Mouse (Mus musculus) midbrain, embryonic 11.5 days (tissue): Measurements from ENCODE around the gene Gpr84. TPM values are rescaled to one million over a fixed set of nuclear protein-coding genes. Genes with fewer than 3 reads are reported as not detected.

ENCODE experiments used
- ATAC-seq: fragments of 200-750 bp; cut with Nextera tagmentation; 2 replicates; pipeline ENCODE4 v1.8.0; 2017; ENCODE audit warnings: moderate TSS enrichment, moderate library complexity; ENCODE audit not compliant: low FRiP score
- DNase-seq: peaks from one replicate; pipeline ENCODE4 v3.0.0; 2015; ENCODE audit warnings: low spot score; ENCODE audit errors: missing footprints
- H3K27ac ChIP-seq: fragments of 300-500 bp; sonication (generic); 2 replicates; pipeline ENCODE4 v1.5.1; 2014; ENCODE audit warnings: low read depth, low read length
- H3K27me3 ChIP-seq: fragments of 300-500 bp; sonication (generic); 2 replicates; pipeline ENCODE4 v1.6.1; 2014; ENCODE audit warnings: mild to moderate bottlenecking, low read length, moderate library complexity, mixed read lengths; ENCODE audit not compliant: control insufficient read depth, insufficient read depth
- H3K36me3 ChIP-seq: fragments of 300-500 bp; sonication (generic); 2 replicates; pipeline ENCODE4 v1.6.1; 2014; ENCODE audit warnings: mild to moderate bottlenecking, low read length, moderate library complexity, mixed read lengths; ENCODE audit not compliant: control insufficient read depth, insufficient read depth
- H3K4me1 ChIP-seq: fragments of 300-500 bp; sonication (generic); 2 replicates; pipeline ENCODE4 v1.6.1; 2014; ENCODE audit warnings: low read length; ENCODE audit not compliant: control insufficient read depth, insufficient read depth
- H3K4me2 ChIP-seq: fragments of 300-500 bp; sonication (generic); 2 replicates; pipeline ENCODE4 v1.6.1; 2014; ENCODE audit warnings: mild to moderate bottlenecking, moderate library complexity
- H3K4me3 ChIP-seq: fragments of 300-500 bp; sonication (generic); 2 replicates; pipeline ENCODE4 v1.5.1; 2014; ENCODE audit warnings: low read depth, low read length
- H3K9ac ChIP-seq: fragments of 300-500 bp; sonication (generic); 2 replicates; pipeline ENCODE4 v1.6.1; 2014; ENCODE audit warnings: low read length
- H3K9me3 ChIP-seq: fragments of 300-500 bp; sonication (generic); 2 replicates; pipeline ENCODE4 v1.6.1; 2016; ENCODE audit warnings: low read length; ENCODE audit not compliant: control insufficient read depth
- WGBS: fragments of 180-500 bp; shearing (Covaris S2); extraction: QIAGEN DNeasy Blood & Tissue Kit; methylation state at CpG from one replicate; pipeline ENCODE4 v1.1.7; 2014; 5-methylcytosine and 5-hydroxymethylcytosine counted together
- polyA plus RNA-seq: library from polyadenylated mRNA; unstranded; fragments of >200 nt; fragmentation: Nextera tagmentation; extraction: Ambion mirVana; gene quantifications from 2 replicates; pipeline ENCODE4 v1.2.1, GENCODE M21; 2014

The Gpr84 gene
- polyA plus RNA-seq, 1 experiment from 2014 or later: 0.12 TPM

DNA sequence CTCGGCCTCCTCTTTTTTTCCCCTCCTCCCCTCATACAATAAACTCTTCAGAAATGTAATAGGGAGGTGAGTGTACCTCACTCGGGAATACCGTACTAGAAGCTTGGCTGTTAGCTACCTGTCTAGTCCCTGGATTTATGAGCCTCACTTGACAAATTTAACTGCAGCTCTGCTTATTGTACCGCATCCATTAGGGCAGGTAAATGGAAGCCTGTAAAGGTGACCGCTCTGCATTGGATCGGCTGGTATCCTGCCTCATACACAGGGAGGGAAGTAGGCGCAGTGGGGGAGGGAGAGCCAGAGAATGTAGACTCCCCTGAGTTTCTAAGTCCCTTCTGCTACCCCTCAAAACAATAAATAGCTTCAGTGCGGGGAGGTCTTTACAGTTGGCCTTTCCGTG, 19.6 kb downstream of the Gpr84 start:
- no peak overlapping the region for H3K4me3 ChIP-seq
- no peak overlapping the region for H3K9ac ChIP-seq
- no peaks in the 10 kb centered on the region for H3K9me3 ChIP-seq
- WGBS: 92% methylated on average over 9 of the region's 9 CpGs
- H3K4me1 ChIP-seq: peaks cover 5% of the 10 kb centered on the region; the same call in 1 of the 2 replicates
- H3K36me3 ChIP-seq: peaks cover 8% of the 10 kb centered on the region
- no peak overlapping the region for H3K4me2 ChIP-seq
- DNase-seq (no peak), ATAC-seq (no peak)
- no peak overlapping the region for H3K27ac ChIP-seq
- H3K27me3 ChIP-seq: no peaks in the 10 kb centered on the region

DNA sequence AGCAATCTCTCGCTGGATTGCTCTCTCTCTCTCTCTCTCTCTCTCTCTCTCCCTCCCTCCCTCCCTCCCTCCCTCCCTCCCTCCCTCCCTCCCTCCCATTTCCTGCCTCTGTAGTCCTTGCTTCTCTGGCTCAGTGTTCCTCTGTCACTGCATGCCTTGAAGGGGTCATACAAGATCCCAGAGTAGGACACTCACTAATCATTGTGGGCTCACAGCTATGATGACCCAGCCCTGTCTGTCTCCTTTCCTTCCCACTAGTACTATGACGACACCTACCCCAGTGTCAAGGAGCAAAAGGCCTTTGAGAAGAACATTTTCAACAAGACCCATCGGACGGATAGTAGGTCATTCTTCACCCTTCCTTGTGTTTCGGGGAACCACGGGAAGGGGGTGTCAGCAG, 20.0 kb downstream of the Gpr84 start:
- no peak overlapping the region for H3K4me2 ChIP-seq
- H3K9me3 ChIP-seq: no peaks in the 10 kb centered on the region
- H3K27ac ChIP-seq: no peak overlapping the region
- no peaks in the 10 kb centered on the region for H3K27me3 ChIP-seq
- no peak overlapping the region for H3K9ac ChIP-seq
- H3K4me1 ChIP-seq: peaks cover 1% of the 10 kb centered on the region
- WGBS: 90% methylated on average over 6 of the region's 6 CpGs
- H3K4me3 ChIP-seq: no peak overlapping the region
- ATAC-seq (no peak), DNase-seq (no peak)
- H3K36me3 ChIP-seq: peaks cover 8% of the 10 kb centered on the region

DNA sequence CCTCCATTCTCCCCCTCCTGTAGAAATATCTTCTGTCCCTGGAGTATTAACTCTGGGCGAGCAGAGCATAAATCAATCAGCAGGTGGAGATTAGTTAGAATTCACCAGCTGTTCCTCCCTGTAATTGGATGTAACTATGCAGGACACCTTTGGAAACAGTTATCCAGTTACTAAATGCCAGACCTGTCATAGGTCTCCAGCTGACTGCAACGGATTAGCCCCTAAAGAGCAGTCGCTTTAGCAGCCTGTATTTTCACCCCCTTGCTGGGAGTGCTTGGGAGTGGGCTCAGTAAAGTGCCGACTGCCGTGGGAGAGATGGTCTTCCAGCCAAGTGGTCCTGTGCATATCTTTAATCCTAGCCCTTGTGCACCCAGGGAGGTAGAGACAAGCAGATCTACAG, 20.8 kb downstream of the Gpr84 start:
- peaks cover 8% of the 10 kb centered on the region for H3K36me3 ChIP-seq

DNA sequence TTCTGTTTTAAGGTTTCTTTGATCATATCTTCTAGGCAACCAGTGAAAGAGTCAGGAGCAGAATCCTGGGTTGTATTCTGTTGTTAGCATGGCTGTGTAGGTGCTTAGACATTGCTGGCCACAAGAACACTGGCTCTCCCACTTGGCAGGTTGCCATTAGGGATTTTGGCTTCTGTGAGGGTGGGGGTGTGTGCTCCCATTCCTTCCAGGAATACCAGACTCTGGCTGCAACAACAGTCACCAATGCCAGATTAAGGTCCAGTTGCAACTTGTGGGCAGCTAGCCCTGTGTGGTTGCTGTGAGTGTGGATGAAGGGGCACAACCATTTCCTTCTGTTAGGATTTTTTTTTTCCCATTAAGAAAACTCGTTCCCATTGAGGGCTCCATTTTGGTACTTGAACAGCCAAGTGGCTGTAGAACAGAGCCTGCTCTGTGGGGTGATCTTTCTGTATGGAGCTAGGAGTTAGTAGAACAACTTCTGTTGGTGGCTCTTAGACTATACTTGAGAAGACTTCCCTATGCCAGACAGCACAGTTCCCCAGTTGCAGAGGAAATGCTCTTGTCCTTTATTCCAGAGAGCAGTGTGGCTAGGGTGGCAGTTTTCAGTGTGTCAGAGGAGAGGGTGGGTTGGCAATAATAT, 24.5 kb downstream of the Gpr84 start:
- 94% methylated on average over 1 of the region's 1 CpGs for WGBS
- no peaks in the 10 kb centered on the region; the same call in 1 of the 2 replicates for H3K4me1 ChIP-seq
- ATAC-seq (no peak), DNase-seq (no peak)
- H3K4me2 ChIP-seq: no peak overlapping the region
- H3K27me3 ChIP-seq: no peaks in the 10 kb centered on the region
- no peak overlapping the region for H3K4me3 ChIP-seq
- H3K9me3 ChIP-seq: no peaks in the 10 kb centered on the region
- no peak overlapping the region; the same call in 1 of the 2 replicates for H3K27ac ChIP-seq
- no peaks in the 10 kb centered on the region for H3K36me3 ChIP-seq
- 0 out of 2 replicates have a peak overlapping the region, but pooled peaks have one; percentile 13 for H3K9ac ChIP-seq

More for the DNA sequence above, 20.8 kb downstream of the Gpr84 start:
- Histone ChIP-seq H3K4me3 (no peak overlapping the region), H3K4me1 (no peaks in the 10 kb centered on the region; the same call in 1 of the 2 replicates), H3K27ac (no peak overlapping the region), H3K27me3 (no peaks in the 10 kb centered on the region), H3K9me3 (no peaks in the 10 kb centered on the region), H3K4me2 (no peak overlapping the region), H3K9ac (no peak overlapping the region)
- ATAC-seq (no peak), DNase-seq (no peak)
- WGBS: 46% methylated on average over 5 of the region's 5 CpGs

DNA sequence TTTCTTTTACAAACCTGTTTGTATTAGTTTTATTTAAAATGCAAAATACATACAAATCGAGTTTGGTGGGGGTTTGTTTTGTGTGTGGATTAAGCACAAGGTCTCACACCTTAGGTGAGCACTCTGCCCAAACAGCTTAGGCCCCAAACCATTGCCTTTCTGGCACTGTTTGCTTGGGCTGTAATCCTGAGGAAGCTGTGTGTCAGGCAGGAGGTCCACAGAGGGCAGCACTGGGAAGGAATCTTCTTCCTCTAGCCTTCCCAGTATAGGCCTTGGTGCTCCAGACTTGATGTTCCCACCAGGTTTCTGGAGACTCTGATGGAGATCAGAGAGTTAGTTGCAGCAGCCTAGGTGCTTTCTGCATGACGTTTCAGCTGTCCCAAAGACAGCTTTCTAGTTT, 25.8 kb downstream of the Gpr84 start:
- H3K4me3 ChIP-seq: no peak overlapping the region
- DNase-seq (no peak), ATAC-seq (no peak)
- no peak overlapping the region for H3K9ac ChIP-seq
- no peaks in the 10 kb centered on the region; the same call in 1 of the 2 replicates for H3K4me1 ChIP-seq
- 41% methylated on average over 2 of the region's 2 CpGs for WGBS
- H3K27me3 ChIP-seq: no peaks in the 10 kb centered on the region
- no peaks in the 10 kb centered on the region for H3K9me3 ChIP-seq
- H3K27ac ChIP-seq: peak overlapping the region; percentile 26; the same call in 1 of the 2 replicates
- no peak overlapping the region for H3K4me2 ChIP-seq
- no peaks in the 10 kb centered on the region for H3K36me3 ChIP-seq

DNA sequence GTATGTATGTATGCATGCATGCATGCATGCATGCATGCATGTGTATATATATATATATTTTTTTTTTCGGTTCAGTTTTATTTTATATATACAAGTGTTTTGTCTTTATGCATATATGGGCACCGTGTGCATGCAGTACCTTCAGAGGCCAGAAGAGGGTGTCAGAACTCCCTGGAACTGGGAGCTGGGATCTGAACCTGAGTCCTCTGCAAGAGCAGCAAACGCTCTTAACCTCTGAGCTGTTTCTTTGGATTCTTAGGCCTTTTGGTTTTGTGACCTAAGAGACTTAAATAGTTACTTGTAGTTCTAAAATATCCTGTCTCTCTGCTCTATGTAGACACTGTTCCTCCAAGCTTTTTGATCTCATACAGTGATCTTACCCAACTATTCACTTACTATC, 26.3 kb downstream of the Gpr84 start:
- ATAC-seq (no peak), DNase-seq (peak; percentile 96)
- Histone ChIP-seq H3K36me3 (no peaks in the 10 kb centered on the region), H3K4me1 (no peaks in the 10 kb centered on the region; the same call in 1 of the 2 replicates), H3K4me2 (no peak overlapping the region), H3K9me3 (no peaks in the 10 kb centered on the region), H3K4me3 (no peak overlapping the region), H3K9ac (no peak overlapping the region), H3K27ac (no peak overlapping the region), H3K27me3 (no peaks in the 10 kb centered on the region)
- WGBS: 54% methylated on average over 3 of the region's 3 CpGs

DNA sequence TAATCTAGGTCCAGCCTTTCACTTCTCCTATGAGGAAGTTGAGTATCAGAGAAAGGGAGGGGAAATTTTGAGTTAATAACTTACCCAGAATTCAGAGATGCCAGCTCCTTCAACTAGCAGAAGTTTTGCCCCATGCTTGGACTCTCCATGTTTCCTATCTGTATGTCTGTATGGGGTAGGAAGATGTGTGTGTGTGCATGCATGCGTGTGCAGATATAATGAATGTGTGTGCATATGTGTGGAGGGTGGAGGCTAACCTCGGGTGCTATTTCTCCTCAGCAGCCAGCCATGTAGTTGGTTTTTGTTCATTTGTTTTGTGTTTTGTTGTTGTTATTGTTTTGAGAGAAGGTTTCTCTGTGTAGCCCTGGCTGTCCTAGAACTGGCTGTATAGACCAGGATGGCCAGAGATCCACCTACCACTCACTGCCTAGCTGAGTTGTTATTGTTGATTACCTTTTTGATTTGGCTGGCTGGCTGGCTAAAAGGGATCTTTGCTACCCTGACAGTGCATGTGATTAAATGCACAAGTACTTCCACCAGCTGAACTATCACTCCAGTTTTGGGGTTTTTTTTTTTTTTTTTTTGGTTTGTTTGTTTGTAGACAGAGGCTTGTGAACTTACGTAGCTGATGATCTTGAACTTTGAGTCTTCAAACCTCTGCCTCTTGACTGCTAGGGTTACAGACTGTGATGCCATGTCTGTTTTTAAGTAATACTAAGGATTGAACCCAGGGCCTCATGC, 28.8 kb downstream of the Gpr84 start:
- no peak overlapping the region for H3K4me2 ChIP-seq
- H3K27ac ChIP-seq: no peak overlapping the region
- no peaks in the 10 kb centered on the region for H3K9me3 ChIP-seq
- ATAC-seq (no peak), DNase-seq (no peak)
- WGBS: 94% methylated on average over 3 of the region's 3 CpGs
- no peak overlapping the region for H3K4me3 ChIP-seq
- H3K27me3 ChIP-seq: no peaks in the 10 kb centered on the region
- no peaks in the 10 kb centered on the region for H3K36me3 ChIP-seq
- no peaks in the 10 kb centered on the region; the same call in 1 of the 2 replicates for H3K4me1 ChIP-seq
- no peak overlapping the region for H3K9ac ChIP-seq

DNA sequence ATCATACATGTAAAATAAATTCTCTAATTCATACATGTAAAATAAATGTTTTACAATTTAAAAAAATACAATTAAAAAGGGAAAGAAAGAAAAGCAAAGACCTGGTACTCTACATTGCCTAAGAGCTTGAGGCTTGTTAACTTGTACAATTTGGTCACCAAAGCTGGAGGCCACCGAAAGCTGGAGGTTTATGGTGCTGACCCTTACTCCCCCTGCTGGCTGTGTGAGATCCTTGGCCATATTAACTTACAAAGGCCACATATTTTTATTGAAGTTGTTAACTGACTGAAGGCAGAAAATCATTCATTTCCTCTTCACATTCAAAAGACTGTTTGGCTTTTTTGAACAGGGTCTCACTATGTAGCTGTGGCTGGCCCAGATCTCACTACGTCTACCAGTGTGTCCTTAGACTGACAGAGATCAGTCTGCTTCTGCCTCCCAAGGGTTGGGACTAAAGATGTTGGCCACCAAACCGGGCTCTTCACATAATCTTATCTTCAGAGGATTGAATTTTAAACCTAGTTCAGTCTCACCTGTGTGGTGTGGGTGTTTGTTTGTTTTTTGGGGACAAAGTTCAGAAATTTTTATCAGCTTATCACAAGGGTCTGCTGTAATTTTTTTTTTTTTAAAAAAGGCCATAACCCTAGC, 29.5 kb downstream of the Gpr84 start:
- Histone ChIP-seq H3K4me1 (no peaks in the 10 kb centered on the region; the same call in 1 of the 2 replicates), H3K36me3 (no peaks in the 10 kb centered on the region), H3K4me3 (no peak overlapping the region), H3K27ac (no peak overlapping the region), H3K9me3 (no peaks in the 10 kb centered on the region), H3K9ac (no peak overlapping the region), H3K4me2 (no peak overlapping the region), H3K27me3 (no peaks in the 10 kb centered on the region)
- WGBS: 81% methylated on average over 3 of the region's 3 CpGs
- ATAC-seq: no peak
- no peak for DNase-seq

DNA sequence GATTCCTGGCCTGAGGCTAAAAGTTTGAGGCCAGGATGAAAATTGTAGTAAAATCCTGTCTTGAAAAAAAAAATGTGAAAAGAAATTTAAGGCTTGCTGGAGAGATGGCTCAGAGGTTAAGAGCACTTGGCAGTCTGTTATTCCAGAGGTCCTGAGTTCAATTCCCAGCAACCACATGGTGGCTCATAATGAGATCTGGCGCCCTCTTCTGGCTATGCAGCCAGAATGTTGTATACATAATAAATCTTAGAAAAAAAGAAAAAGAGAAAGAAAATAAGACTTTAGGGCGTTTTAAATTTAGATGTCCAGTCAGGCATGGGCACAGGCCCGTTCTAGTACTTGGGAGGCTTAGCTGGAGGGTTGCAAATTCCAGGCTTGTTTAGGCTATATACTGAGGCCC, 30.7 kb downstream of the Gpr84 start:
- Histone ChIP-seq H3K4me3 (no peak overlapping the region), H3K9ac (no peak overlapping the region), H3K9me3 (no peaks in the 10 kb centered on the region), H3K27me3 (no peaks in the 10 kb centered on the region), H3K27ac (no peak overlapping the region), H3K4me1 (no peaks in the 10 kb centered on the region), H3K36me3 (no peaks in the 10 kb centered on the region), H3K4me2 (no peak overlapping the region)
- ATAC-seq (no peak), DNase-seq (no peak)
- WGBS: 67% methylated on average over 3 of the region's 3 CpGs
